Mouse (Mus musculus): ENCODE data around the gene Isoc2b.

DNA sequence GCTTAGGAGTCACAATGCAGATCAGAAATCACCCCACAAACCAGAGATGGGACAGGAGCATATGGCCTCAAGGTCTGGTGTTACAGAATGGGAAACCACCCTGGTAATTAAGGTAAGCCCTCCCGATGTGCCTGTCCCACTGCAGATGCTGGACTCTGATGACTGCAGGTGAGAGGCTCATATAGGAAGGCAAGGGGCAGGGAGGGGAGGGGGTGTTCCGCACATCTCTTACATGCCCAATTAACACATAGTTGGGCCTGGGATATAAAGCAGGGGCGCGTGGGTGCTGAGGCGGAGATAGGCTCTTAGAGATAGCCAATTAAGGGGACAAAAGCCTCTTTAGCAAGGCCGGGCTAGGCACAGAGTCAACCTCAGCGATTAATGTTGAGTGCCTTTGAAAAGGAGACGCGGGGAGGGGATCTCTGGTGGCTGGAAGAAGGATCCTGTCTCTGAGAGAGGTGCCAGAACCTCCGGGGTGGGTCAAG, 36.5 kb upstream of the Isoc2b start, which contains the start of gene Gm36210:
- TF ChIP-seq CTCF (IDR thresholded peaks at IDR 0.05; ENCODE audit: low read depth) (no peak), EP300 (IDR thresholded peaks at IDR 0.05; ENCODE audit: low read depth) (no peak)
